In genomic region chr6:126561702-126562101, GRCm38 (mm10) we compare ENCODE assay signal across 12 mouse cellular contexts. TPM values are rescaled to one million over a fixed set of nuclear protein-coding genes. Genes with fewer than 3 reads are reported as not detected.
A peak's percentile ranks its signal among the peaks of the same experiment; 100 is the strongest.
DNase-seq lines count a peak whose midpoint lies in the region; ATAC-seq and TF ChIP-seq lines count a peak whose summit lies in the region.
"Had no signal": no experiment of that assay in that cellular context is flagged by ENCODE, and none has a peak within 500 bp of the region (broad histone marks: within the 10 kb centered on the region; RNA-seq: fewer than 3 reads in every experiment).

No protein-coding gene starts in this region.

- POLR2A ChIA-PET in Patski (lab: Charles Lee), result no interaction called here

- DNase-seq in forebrain, embryonic 14.5 days (ENCODE audit: low spot score), result peak; percentile 44
- DNase-seq in left cerebral cortex, postnatal 4 days, result peak; percentile 39
- DNase-seq in left cerebral cortex, postnatal 36 days (ENCODE audit: low spot score in 2 of 2), result no peak
- no peak for DNase-seq in Patski (ENCODE audit: low read depth, low spot score)
- no peak for DNase-seq in urinary bladder, postnatal 10 days (ENCODE audit: low spot score)
- DNase-seq: heart, adult 18-20 months; lung, postnatal 10 days; right cerebral cortex, postnatal 14 days had no signal

- H3K4me3 ChIP-seq in forebrain, embryonic 14.5 days (ENCODE audit: low read depth, low read length), result no peak overlapping the region
- no peak overlapping the region for H3K4me3 ChIP-seq in forebrain, embryonic 13.5 days
- H3K4me3 ChIP-seq in embryonic fibroblast, embryonic 13.5 days (ENCODE audit: insufficient read depth, low read length), result no peak overlapping the region
- H3K4me3 ChIP-seq: hindbrain, embryonic 15.5 days; limb, embryonic 12.5 days had no signal

- no peak overlapping the region for H3K4me2 ChIP-seq in forebrain, embryonic 14.5 days (ENCODE audit: low read length)
- no peak overlapping the region for H3K4me2 ChIP-seq in forebrain, embryonic 13.5 days
- H3K4me2 ChIP-seq: hindbrain, embryonic 15.5 days; limb, embryonic 12.5 days had no signal

- no peaks in the 10 kb centered on the region for H3K9me3 ChIP-seq in forebrain, embryonic 14.5 days (replicated peaks; ENCODE audit: control insufficient read depth, low read length)
- H3K9me3 ChIP-seq in forebrain, embryonic 13.5 days (replicated peaks), result no peaks in the 10 kb centered on the region
- H3K9me3 ChIP-seq: hindbrain, embryonic 15.5 days; limb, embryonic 12.5 days had no signal

- WGBS in forebrain, embryonic 14.5 days, result 22% methylated on average over 4 of the region's 4 CpGs
- WGBS in forebrain, embryonic 13.5 days, result 25% methylated on average over 4 of the region's 4 CpGs

- no peaks in the 10 kb centered on the region for H3K27me3 ChIP-seq in forebrain, embryonic 14.5 days (replicated peaks; ENCODE audit: control insufficient read depth, insufficient read depth, low read length)
- no peaks in the 10 kb centered on the region for H3K27me3 ChIP-seq in forebrain, embryonic 13.5 days
- H3K27me3 ChIP-seq in Patski, result no peaks in the 10 kb centered on the region
- H3K27me3 ChIP-seq: hindbrain, embryonic 15.5 days; limb, embryonic 12.5 days had no signal

- no peaks in the 10 kb centered on the region for H3K36me3 ChIP-seq in forebrain, embryonic 14.5 days (ENCODE audit: control insufficient read depth, insufficient read depth, low read length)
- no peaks in the 10 kb centered on the region for H3K36me3 ChIP-seq in forebrain, embryonic 13.5 days (ENCODE audit: poor library complexity, severe bottlenecking)
- H3K36me3 ChIP-seq: hindbrain, embryonic 15.5 days; limb, embryonic 12.5 days had no signal

- TF ChIP-seq CTCF in Patski (IDR thresholded peaks at IDR 0.05), result peak; percentile 71
- 0 out of 2 replicates have a peak, but pooled peaks have one; percentile 9 for TF ChIP-seq CTCF in embryonic fibroblast, embryonic 13.5 days (IDR thresholded peaks at IDR 0.05; ENCODE audit: borderline replicate concordance, insufficient read depth, low read length)

- intact Hi-C loops in left cerebral cortex, postnatal 4 days (cut with DNase I), result loop anchor here (5.0 kb wide), 1 partner anchor 141 kb away; no protein-coding TSS in a partner anchor
- intact Hi-C loops in left cerebral cortex, postnatal 36 days (cut with DNase I), result no loop called here

- CTCF ChIA-PET in Patski (lab: Charles Lee), result interaction anchor here (1.0 to 8.0 kb wide), 6 partner anchors 11 to 141 kb away, joined by 3 to 85 read pairs (median 15); no protein-coding TSS in a partner anchor

- no peak for ATAC-seq in forebrain, embryonic 14.5 days
- no peak for ATAC-seq in forebrain, embryonic 13.5 days
- no peak for ATAC-seq in Patski

- in situ Hi-C loops in Patski (cut with MboI; ENCODE audit: low pct_unique_long_range_greater_than_20kb), result loop anchor here (5.0 to 25.0 kb wide), 3 partner anchors 146 to 776 kb away; no protein-coding TSS in a partner anchor

- no peak overlapping the region for H3K9ac ChIP-seq in forebrain, embryonic 14.5 days (ENCODE audit: low read length)
- H3K9ac ChIP-seq in forebrain, embryonic 13.5 days, result no peak overlapping the region
- H3K9ac ChIP-seq: hindbrain, embryonic 15.5 days; limb, embryonic 12.5 days had no signal

- no peak overlapping the region for H3K27ac ChIP-seq in forebrain, embryonic 14.5 days (ENCODE audit: low read depth, low read length)
- no peak overlapping the region for H3K27ac ChIP-seq in forebrain, embryonic 13.5 days
- H3K27ac ChIP-seq in embryonic fibroblast, embryonic 13.5 days (ENCODE audit: insufficient read depth, low read length), result no peak overlapping the region
- H3K27ac ChIP-seq: limb, embryonic 12.5 days had no signal

- no peak for TF ChIP-seq POLR2A in embryonic fibroblast, embryonic 13.5 days (IDR thresholded peaks at IDR 0.05; ENCODE audit: low read depth, low read length)

- H3K4me1 ChIP-seq in forebrain, embryonic 14.5 days (ENCODE audit: control insufficient read depth, insufficient read depth, low read length), result peaks cover 6% of the 10 kb centered on the region
- peaks cover 12% of the 10 kb centered on the region for H3K4me1 ChIP-seq in forebrain, embryonic 13.5 days
- no peaks in the 10 kb centered on the region for H3K4me1 ChIP-seq in embryonic fibroblast, embryonic 13.5 days (ENCODE audit: control insufficient read depth, insufficient read depth, low read length)

RNA-seq across cellular contexts. Expression of gene Kcna5, which starts 26.5 kb away (rescaled TPM):
- 1.4 and 1.6 TPM in 2 replicates for polyA plus RNA-seq in forebrain, embryonic 14.5 days (2014; fragmentation: Nextera tagmentation; extraction: Ambion mirVana)
- 1.2 and 1.3 TPM in 2 replicates for polyA plus RNA-seq in forebrain, embryonic 13.5 days (2015; fragmentation: Nextera tagmentation; extraction: Ambion mirVana)
- total RNA-seq in left cerebral cortex, postnatal 4 days (2021), result 1 to 10 TPM; 1.3 to 1.9 TPM
- 1 to 10 TPM; 3.5 to 7.2 TPM for total RNA-seq in left cerebral cortex, postnatal 36 days (2021)
- polyA plus RNA-seq in Patski (2021), result 1.4 TPM
- polyA plus RNA-seq in embryonic fibroblast, embryonic 13.5 days (2011; ENCODE audit: insufficient read length, low read depth, missing spikeins), result not detected in 2 replicates

Comparison
In these comparisons a context has a peak if more than half of its experiments do, and no peak if none do; other contexts are left out.
1. DNase-seq: peak in forebrain, embryonic 14.5 days (single experiment) and left cerebral cortex, postnatal 4 days (single experiment); none in left cerebral cortex, postnatal 36 days (0 of 2), Patski (single experiment) and urinary bladder, postnatal 10 days (single experiment).